Mouse (Mus musculus) midbrain, embryonic 13.5 days (tissue): Measurements from ENCODE around the gene Calcrl. TPM values are rescaled to one million over a fixed set of nuclear protein-coding genes. Genes with fewer than 3 reads are reported as not detected.
A peak's percentile ranks its signal among the peaks of the same experiment; 100 is the strongest.

Experiments
- ATAC-seq: fragments of 200-750 bp; cut with Nextera tagmentation; 2 replicates; pipeline ENCODE4 v1.8.0; 2017; ENCODE audit warnings: mild to moderate bottlenecking, moderate TSS enrichment, moderate library complexity
- H3K27ac ChIP-seq: fragments of 300-500 bp; sonication (generic); 2 replicates; pipeline ENCODE4 v1.5.1; 2015; ENCODE audit warnings: inconsistent platforms, mild to moderate bottlenecking, moderate library complexity
- H3K27me3 ChIP-seq: fragments of 300-500 bp; sonication (generic); 2 replicates; pipeline ENCODE4 v1.6.1; 2015; ENCODE audit warnings: mild to moderate bottlenecking, inconsistent platforms
- H3K36me3 ChIP-seq: fragments of 300-500 bp; sonication (generic); 2 replicates; pipeline ENCODE4 v1.6.1; 2015; ENCODE audit warnings: mild to moderate bottlenecking, inconsistent platforms
- H3K4me1 ChIP-seq: fragments of 300-500 bp; sonication (generic); replicated peaks from 2 replicates; pipeline ENCODE4 v1.6.1; 2015; ENCODE audit warnings: inconsistent platforms
- H3K4me2 ChIP-seq: fragments of 300-500 bp; sonication (generic); replicated peaks from 2 replicates; pipeline ENCODE4 v1.6.1; 2015; ENCODE audit warnings: moderate library complexity, mild to moderate bottlenecking, inconsistent platforms
- H3K4me3 ChIP-seq: fragments of 300-500 bp; sonication (generic); replicated peaks from 2 replicates; pipeline ENCODE4 v1.5.1; 2015; ENCODE audit warnings: mild to moderate bottlenecking, inconsistent platforms
- H3K9ac ChIP-seq: fragments of 300-500 bp; sonication (generic); replicated peaks from 2 replicates; pipeline ENCODE4 v1.6.1; 2015; ENCODE audit warnings: mild to moderate bottlenecking, inconsistent platforms
- H3K9me3 ChIP-seq: fragments of 300-500 bp; sonication (generic); 2 replicates; pipeline ENCODE4 v1.6.1; 2016; ENCODE audit warnings: mild to moderate bottlenecking, inconsistent platforms
- WGBS: fragments of 180-500 bp; shearing (Covaris S2); methylation state at CpG from one replicate; pipeline ENCODE4 v1.1.7; 2015; 5-methylcytosine and 5-hydroxymethylcytosine counted together
- polyA plus RNA-seq: library from polyadenylated mRNA; unstranded; fragments of >200 nt; fragmentation: Nextera tagmentation; extraction: Ambion mirVana; gene quantifications from 2 replicates; pipeline ENCODE4 v1.2.1, GENCODE M21; 2015

Calcrl gene
- polyA plus RNA-seq, 1 experiment from 2014 or later: 8.5 TPM

DNA sequence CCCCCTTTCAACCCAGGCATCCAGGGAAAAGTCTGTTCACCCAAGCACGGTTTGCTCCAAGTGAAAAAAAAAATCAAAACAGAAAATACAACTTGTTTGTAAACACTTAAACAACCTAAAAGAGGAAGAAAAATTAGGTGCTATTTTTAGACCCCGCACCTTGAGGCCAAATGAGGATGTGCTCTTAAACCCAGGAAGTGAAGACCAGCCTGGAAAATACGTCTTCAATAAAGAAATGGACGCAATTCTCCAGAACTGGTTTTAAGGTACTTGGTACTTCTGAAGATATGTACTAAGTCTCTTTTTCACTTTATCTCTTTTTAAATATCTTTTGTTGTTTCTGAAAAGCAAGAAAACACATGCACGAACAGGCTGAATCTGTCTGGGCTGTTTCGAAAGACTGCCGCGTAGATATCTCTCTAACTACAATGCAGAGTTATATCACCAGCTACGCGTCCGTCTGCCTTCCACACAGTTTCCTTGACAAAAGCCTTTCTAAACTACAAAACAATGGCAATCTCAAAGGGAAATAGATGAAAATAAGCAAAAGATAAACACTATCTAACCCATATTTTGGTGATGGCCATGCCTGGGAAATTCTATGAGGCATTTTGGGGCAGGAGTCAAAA, 37.7 kb downstream of the Calcrl start:
- no peaks in the 10 kb centered on the region for H3K36me3 ChIP-seq
- 68% methylated on average over 11 of the region's 11 CpGs for WGBS
- H3K27ac ChIP-seq: no peak overlapping the region
- no peak for ATAC-seq
- no peaks in the 10 kb centered on the region for H3K27me3 ChIP-seq
- H3K9me3 ChIP-seq: no peaks in the 10 kb centered on the region
- peak overlapping the region; percentile 22 for H3K4me3 ChIP-seq
- H3K4me1 ChIP-seq: peaks cover 9% of the 10 kb centered on the region; the same call in 1 of the 2 replicates
- peak overlapping the region; percentile 43 for H3K4me2 ChIP-seq
- H3K9ac ChIP-seq: no peak overlapping the region

DNA sequence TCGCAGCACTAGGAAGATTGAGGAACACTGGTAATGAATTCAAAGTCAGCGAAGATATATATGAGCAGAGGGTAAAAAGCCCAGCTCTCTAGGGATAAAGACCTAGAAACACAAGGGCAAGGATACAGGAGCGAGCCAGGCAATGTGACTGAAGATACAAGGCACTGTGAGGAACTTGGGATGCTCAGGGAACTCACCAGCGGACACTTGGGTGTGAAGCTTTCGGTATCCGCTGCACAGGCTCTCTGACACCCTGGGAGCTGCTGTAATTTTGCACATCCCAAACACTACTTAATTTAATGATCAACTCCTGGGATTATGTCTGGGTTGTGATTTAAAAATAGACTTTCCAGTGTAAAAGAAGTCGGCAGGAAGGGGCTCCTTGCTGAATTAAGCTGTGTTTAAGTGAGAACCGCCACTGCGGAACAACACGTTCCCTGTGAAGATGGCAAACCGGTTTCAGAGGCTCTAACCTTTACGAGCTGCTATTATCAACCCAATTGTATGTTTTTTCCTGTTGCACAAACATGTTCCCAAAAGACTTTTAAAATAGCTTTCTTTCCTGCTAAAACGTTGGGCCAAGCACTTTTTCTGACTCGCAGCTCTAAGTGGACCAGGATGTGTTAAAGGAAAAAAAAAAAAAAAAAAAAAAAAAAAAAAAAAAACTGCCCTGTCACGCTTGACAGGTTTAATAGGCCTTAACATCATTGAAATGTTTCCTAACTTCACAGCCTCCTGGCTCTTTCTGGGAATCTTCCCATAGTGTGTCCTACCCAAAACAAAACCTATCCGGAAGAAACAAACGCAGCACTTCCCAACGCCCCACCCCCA, 38.4 kb downstream of the Calcrl start:
- ATAC-seq: peak; percentile 45; the same call in 1 of the 2 replicates
- peaks cover 9% of the 10 kb centered on the region; the same call in 1 of the 2 replicates for H3K4me1 ChIP-seq
- H3K36me3 ChIP-seq: no peaks in the 10 kb centered on the region
- no peak overlapping the region for H3K27ac ChIP-seq
- H3K27me3 ChIP-seq: no peaks in the 10 kb centered on the region
- WGBS: 35% methylated on average over 18 of the region's 18 CpGs
- H3K4me2 ChIP-seq: peak overlapping the region; percentile 43
- H3K4me3 ChIP-seq: peak overlapping the region; percentile 22
- H3K9ac ChIP-seq: no peak overlapping the region
- H3K9me3 ChIP-seq: no peaks in the 10 kb centered on the region

- H3K27ac ChIP-seq: no peak overlapping the region
- 71% methylated on average over 6 of the region's 6 CpGs for WGBS
- H3K9ac ChIP-seq: no peak overlapping the region
- no peak overlapping the region for H3K4me2 ChIP-seq
- ATAC-seq: no peak
- no peaks in the 10 kb centered on the region for H3K27me3 ChIP-seq
- no peak overlapping the region for H3K4me3 ChIP-seq
- peaks cover 9% of the 10 kb centered on the region; the same call in 1 of the 2 replicates for H3K4me1 ChIP-seq
- H3K9me3 ChIP-seq: no peaks in the 10 kb centered on the region
- H3K36me3 ChIP-seq: no peaks in the 10 kb centered on the region
Measured at GRCm38 (mm10) chr2:84384911-84385693, 40.1 kb downstream of the Calcrl start.

DNA sequence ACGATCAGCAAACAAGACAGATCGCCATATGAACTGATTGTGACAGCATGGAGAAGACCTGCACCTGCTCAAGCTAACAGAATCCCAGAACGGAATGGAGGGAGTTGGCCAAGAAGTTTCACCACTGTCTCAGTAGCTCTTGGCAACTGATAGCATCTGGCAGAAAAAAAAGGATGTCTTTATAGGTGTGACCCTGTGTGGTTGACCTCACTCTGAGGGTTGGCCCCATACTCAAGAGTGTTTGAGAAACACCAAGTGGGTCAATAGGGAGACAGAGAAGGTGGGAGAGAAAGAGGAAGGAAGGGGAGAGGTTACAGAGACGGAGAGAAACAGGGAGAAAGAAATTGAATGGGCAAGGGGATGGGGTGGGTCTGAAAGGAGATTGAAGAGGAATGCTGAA, 41.4 kb downstream of the Calcrl start:
- Histone ChIP-seq H3K36me3 (no peaks in the 10 kb centered on the region), H3K9ac (no peak overlapping the region), H3K27ac (no peak overlapping the region), H3K4me2 (no peak overlapping the region), H3K4me1 (peaks cover 9% of the 10 kb centered on the region; the same call in 1 of the 2 replicates), H3K27me3 (no peaks in the 10 kb centered on the region), H3K9me3 (no peaks in the 10 kb centered on the region), H3K4me3 (no peak overlapping the region)
- ATAC-seq: no peak
- 92% methylated on average over 4 of the region's 4 CpGs for WGBS

DNA sequence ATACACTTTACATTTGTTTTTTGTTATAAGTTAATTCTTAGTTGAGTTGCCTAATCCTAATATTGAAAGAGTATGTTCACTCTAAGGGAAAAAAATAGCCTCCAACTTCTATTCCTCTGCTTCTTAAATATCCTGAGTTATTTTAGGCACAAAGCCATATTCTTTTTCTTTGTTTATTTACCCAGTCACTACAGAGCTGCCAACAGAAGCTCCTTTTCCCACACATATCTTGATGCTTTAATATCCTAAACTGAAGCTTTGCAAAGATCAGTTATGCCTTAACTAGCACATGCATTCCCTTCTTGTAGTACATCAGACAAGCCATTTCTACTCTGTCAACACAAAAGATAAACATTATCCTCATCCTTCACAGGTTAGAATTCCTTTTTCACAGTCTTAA, 42.7 kb downstream of the Calcrl start:
- Histone ChIP-seq H3K9me3 (no peaks in the 10 kb centered on the region), H3K4me1 (peaks cover 9% of the 10 kb centered on the region; the same call in 1 of the 2 replicates), H3K4me2 (no peak overlapping the region), H3K4me3 (no peak overlapping the region), H3K27me3 (no peaks in the 10 kb centered on the region), H3K9ac (no peak overlapping the region), H3K36me3 (no peaks in the 10 kb centered on the region), H3K27ac (no peak overlapping the region)
- ATAC-seq: no peak

GRCm38 (mm10) chr2:84381997-84382396, 43.2 kb downstream of the Calcrl start:
- peaks cover 5% of the 10 kb centered on the region; the same call in 1 of the 2 replicates for H3K4me1 ChIP-seq
- 85% methylated on average over 5 of the region's 5 CpGs for WGBS

GRCm38 (mm10) chr2:84380816-84381215, 44.4 kb downstream of the Calcrl start:
- no peak for ATAC-seq
- WGBS: 84% methylated on average over 11 of the region's 11 CpGs

More at GRCm38 (mm10) chr2:84381997-84382396, 43.2 kb downstream of the Calcrl start:
- no peak overlapping the region for H3K4me2 ChIP-seq
- no peaks in the 10 kb centered on the region for H3K36me3 ChIP-seq
- H3K9me3 ChIP-seq: no peaks in the 10 kb centered on the region
- H3K4me3 ChIP-seq: no peak overlapping the region
- H3K9ac ChIP-seq: no peak overlapping the region
- ATAC-seq: no peak
- H3K27me3 ChIP-seq: no peaks in the 10 kb centered on the region
- H3K27ac ChIP-seq: no peak overlapping the region

DNA sequence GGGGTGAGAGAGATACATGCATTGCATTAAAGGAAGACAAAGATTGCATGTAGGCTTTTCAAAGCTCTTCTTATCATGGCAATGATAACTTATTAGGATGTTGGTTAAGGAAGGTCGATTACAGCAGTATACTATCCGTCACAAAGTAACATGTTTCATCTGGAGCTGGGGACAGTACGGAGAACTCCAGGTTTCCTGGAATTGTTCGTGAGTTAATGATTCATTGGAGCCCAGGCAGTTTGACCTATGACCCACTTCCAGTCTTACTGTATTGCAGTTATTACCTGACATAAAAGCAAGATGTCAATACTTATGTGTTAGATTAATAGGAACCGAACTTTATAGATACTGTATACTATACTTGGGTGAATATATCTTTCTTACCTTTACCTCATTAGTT, 46.5 kb downstream of the Calcrl start:
- Histone ChIP-seq H3K9ac (no peak overlapping the region), H3K36me3 (no peaks in the 10 kb centered on the region), H3K4me1 (no peaks in the 10 kb centered on the region), H3K4me2 (no peak overlapping the region), H3K4me3 (no peak overlapping the region), H3K27ac (no peak overlapping the region), H3K27me3 (no peaks in the 10 kb centered on the region), H3K9me3 (no peaks in the 10 kb centered on the region)
- 89% methylated on average over 5 of the region's 5 CpGs for WGBS
- ATAC-seq: no peak

More at GRCm38 (mm10) chr2:84380816-84381215, 44.4 kb downstream of the Calcrl start:
- H3K36me3 ChIP-seq: no peaks in the 10 kb centered on the region
- H3K9ac ChIP-seq: no peak overlapping the region
- no peaks in the 10 kb centered on the region for H3K4me1 ChIP-seq
- H3K4me3 ChIP-seq: no peak overlapping the region
- H3K27ac ChIP-seq: no peak overlapping the region
- H3K27me3 ChIP-seq: no peaks in the 10 kb centered on the region
- H3K9me3 ChIP-seq: no peaks in the 10 kb centered on the region
- no peak overlapping the region for H3K4me2 ChIP-seq

- Histone ChIP-seq H3K4me1 (no peaks in the 10 kb centered on the region), H3K36me3 (no peaks in the 10 kb centered on the region), H3K4me2 (no peak overlapping the region), H3K4me3 (no peak overlapping the region), H3K9me3 (no peaks in the 10 kb centered on the region), H3K27ac (no peak overlapping the region), H3K9ac (no peak overlapping the region), H3K27me3 (no peaks in the 10 kb centered on the region)
- WGBS: 90% methylated on average over 5 of the region's 5 CpGs
- ATAC-seq: no peak
Measured at GRCm38 (mm10) chr2:84369256-84369655, 56.0 kb downstream of the Calcrl start.

DNA sequence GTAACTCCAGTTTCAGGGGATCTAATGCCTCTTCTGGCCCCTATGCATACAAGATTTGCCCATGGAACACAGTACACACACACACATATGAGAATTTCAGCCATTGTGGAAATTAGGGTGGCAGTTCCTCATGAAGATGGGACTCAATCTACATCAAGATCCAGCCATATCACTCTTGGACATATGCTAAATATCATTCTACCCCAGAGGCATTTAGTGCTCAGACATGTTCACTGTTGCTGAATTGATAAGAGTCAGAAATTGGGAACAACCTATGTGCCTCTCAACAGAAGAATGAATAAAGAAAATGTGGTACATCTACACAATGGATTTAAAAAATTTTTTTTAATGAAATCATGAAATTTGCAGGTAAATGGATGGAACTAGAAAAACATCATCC, 58.5 kb downstream of the Calcrl start:
- ATAC-seq: no peak
- Histone ChIP-seq H3K9ac (no peak overlapping the region), H3K27me3 (no peaks in the 10 kb centered on the region), H3K4me2 (no peak overlapping the region), H3K36me3 (no peaks in the 10 kb centered on the region), H3K4me3 (no peak overlapping the region), H3K4me1 (no peaks in the 10 kb centered on the region), H3K27ac (no peak overlapping the region), H3K9me3 (no peaks in the 10 kb centered on the region)

DNA sequence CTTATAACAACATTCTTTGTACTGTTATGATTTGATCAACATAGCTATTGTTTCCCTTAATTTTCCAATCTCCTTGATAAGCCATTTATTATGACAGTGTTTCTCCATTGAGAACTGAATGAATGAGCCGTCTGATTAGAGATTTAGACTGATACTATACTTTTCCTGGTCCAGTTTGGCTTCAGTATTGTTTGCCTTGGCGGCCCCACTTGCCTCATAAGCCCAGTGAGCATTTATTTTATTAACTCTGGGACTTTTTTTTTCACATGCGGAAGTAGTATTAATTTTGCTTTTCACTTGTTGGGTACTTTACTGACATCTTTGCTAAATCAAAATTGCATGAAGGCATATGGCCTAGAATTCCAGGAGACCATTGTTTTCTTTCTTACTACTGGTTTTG, 59.9 kb downstream of the Calcrl start:
- Histone ChIP-seq H3K4me2 (no peak overlapping the region), H3K9me3 (no peaks in the 10 kb centered on the region), H3K4me1 (no peaks in the 10 kb centered on the region), H3K27ac (no peak overlapping the region), H3K4me3 (no peak overlapping the region), H3K36me3 (no peaks in the 10 kb centered on the region), H3K9ac (no peak overlapping the region), H3K27me3 (no peaks in the 10 kb centered on the region)
- 81% methylated on average over 3 of the region's 3 CpGs for WGBS
- ATAC-seq: no peak
